Mouse (Mus musculus): ENCODE data around the gene Erf. TPM values are rescaled to one million over a fixed set of nuclear protein-coding genes. Genes with fewer than 3 reads are reported as not detected.

Gene Erf
- polyA plus RNA-seq, 1 experiment, result 44.8 TPM

GRCm38 (mm10) chr7:25195148-25195547, 55.4 kb downstream of the Erf start:
- Histone ChIP-seq H3K4me3 (replicated peaks) (no peak overlapping the region), H3K4me1 (peaks cover 12% of the 10 kb centered on the region), H3K36me3 (replicated peaks; ENCODE audit: low read length) (no peaks in the 10 kb centered on the region), H3K9me3 (no peaks in the 10 kb centered on the region), H3K27me3 (replicated peaks) (peaks cover 20% of the 10 kb centered on the region)
- TF ChIP-seq FLI1 (IDR thresholded peaks at IDR 0.05; ENCODE audit: low read length), result no peak
- TF ChIP-seq GATA1 (IDR thresholded peaks at IDR 0.05; ENCODE audit: borderline replicate concordance, low read length), result no peak

Other genes starting within 250 kb of the Erf start
- 7.5 and 25.7 TPM in 2 replicates for gene Atp1a3, start 244.8 kb downstream of the Erf start, polyA plus RNA-seq (2012; ENCODE audit: insufficient read depth, low replicate concordance)
- 6.5 and 20.1 TPM in 2 replicates for gene Grik5, start 178.4 kb downstream of the Erf start, polyA plus RNA-seq (2012; ENCODE audit: insufficient read depth, low replicate concordance)
- 21.6 and 42.6 TPM in 2 replicates for gene Zfp574, start 178.2 kb downstream of the Erf start, polyA plus RNA-seq (2012; ENCODE audit: insufficient read depth, low replicate concordance)
- gene Pou2f2, start 71.0 kb downstream of the Erf start, polyA plus RNA-seq (2012; ENCODE audit: insufficient read depth, low replicate concordance), result 141 and 174 TPM in 2 replicates
- gene Dedd2, start 30.1 kb downstream of the Erf start, polyA plus RNA-seq (2012; ENCODE audit: insufficient read depth, low replicate concordance), result 16.7 and 34.3 TPM in 2 replicates
- 4.8 and 8.9 TPM in 2 replicates for gene Zfp526, start 29.3 kb downstream of the Erf start, polyA plus RNA-seq (2012; ENCODE audit: insufficient read depth, low replicate concordance)
- 55.6 and 120 TPM in 2 replicates for gene Gsk3a, start 12.9 kb downstream of the Erf start, polyA plus RNA-seq (2012; ENCODE audit: insufficient read depth, low replicate concordance)
- gene Cic, start 16.9 kb upstream of the Erf start, polyA plus RNA-seq (2012; ENCODE audit: insufficient read depth, low replicate concordance), result 290 and 655 TPM in 2 replicates
- 19.1 TPM in 1 of 2 replicates, not detected in the other for gene Pafah1b3, start 47.2 kb upstream of the Erf start, polyA plus RNA-seq (2012; ENCODE audit: insufficient read depth, low replicate concordance)
- gene Prr19, start 50.6 kb upstream of the Erf start, polyA plus RNA-seq (2012; ENCODE audit: insufficient read depth, low replicate concordance), result 0.17 TPM in 1 of 2 replicates, not detected in the other
- 0.16 TPM in 1 of 2 replicates, not detected in the other for gene Tmem145, start 55.3 kb upstream of the Erf start, polyA plus RNA-seq (2012; ENCODE audit: insufficient read depth, low replicate concordance)
- 9.7 and 10.3 TPM in 2 replicates for gene Megf8, start 66.4 kb upstream of the Erf start, polyA plus RNA-seq (2012; ENCODE audit: insufficient read depth, low replicate concordance)
- not detected in 2 replicates for gene Cnfn, start 119.0 kb upstream of the Erf start, polyA plus RNA-seq (2012; ENCODE audit: insufficient read depth, low replicate concordance)
- 5.0 and 9.1 TPM in 2 replicates for gene Lipe, start 147.9 kb upstream of the Erf start, polyA plus RNA-seq (2012; ENCODE audit: insufficient read depth, low replicate concordance)
- not detected in 2 replicates for gene Cxcl17, start 162.1 kb upstream of the Erf start, polyA plus RNA-seq (2012; ENCODE audit: insufficient read depth, low replicate concordance)
- gene Ceacam1, start 226.8 kb upstream of the Erf start, polyA plus RNA-seq (2012; ENCODE audit: insufficient read depth, low replicate concordance), result 1.4 TPM in 1 of 2 replicates, not detected in the other

All from megakaryocyte, embryonic 14.5 days (primary cell).